Mouse (Mus musculus) stomach, postnatal 0 days (tissue): ENCODE results near the gene Fam129a.

Experiments used
- CTCF ChIP-seq: IDR thresholded peaks from 2 replicates; pipeline ENCODE4 v1.5.1; 2016; ENCODE audit warnings: antibody characterized with exemption, low read depth, mild to moderate bottlenecking, moderate library complexity
- EP300 ChIP-seq: optimal IDR thresholded peaks from 2 replicates; pipeline ENCODE3; 2016; ENCODE audit warnings: antibody characterized with exemption

- TF ChIP-seq CTCF = no peak
- TF ChIP-seq EP300 = no peak
Observed at GRCm38 (mm10) chr1:151584182-151584471, 13.1 kb downstream of the Fam129a start.
